Mouse (Mus musculus): ENCODE measurements around the gene Zfp334. TPM values are rescaled to one million over a fixed set of nuclear protein-coding genes. Genes with fewer than 3 reads are reported as not detected.

The Zfp334 gene
- polyA plus RNA-seq, 1 experiment: not detected

GRCm38 (mm10) chr2:165327386-165327785, 60.7 kb downstream of the Zfp334 start:
- no peaks in the 10 kb centered on the region for H3K9me3 ChIP-seq
- peaks cover 21% of the 10 kb centered on the region for H3K36me3 ChIP-seq (replicated peaks; ENCODE audit: low read length)
- peak overlapping the region; percentile 99 for H3K4me3 ChIP-seq (replicated peaks)
- no peaks in the 10 kb centered on the region for H3K27me3 ChIP-seq (replicated peaks)
- TF ChIP-seq GATA1 (IDR thresholded peaks at IDR 0.05; ENCODE audit: borderline replicate concordance, low read length) (no peak), FLI1 (IDR thresholded peaks at IDR 0.05; ENCODE audit: low read length) (no peak)
- peaks cover 79% of the 10 kb centered on the region for H3K4me1 ChIP-seq

GRCm38 (mm10) chr2:165326304-165327190, 61.5 kb downstream of the Zfp334 start, which contains the start of gene Elmo2:
Gene Elmo2, minus strand, starts transcription at chr2:165326479.
- peaks cover 27% of the 10 kb centered on the region for H3K36me3 ChIP-seq (replicated peaks; ENCODE audit: low read length)
- H3K27me3 ChIP-seq (replicated peaks): no peaks in the 10 kb centered on the region
- H3K9me3 ChIP-seq: no peaks in the 10 kb centered on the region
- H3K4me1 ChIP-seq: peaks cover 82% of the 10 kb centered on the region
- H3K4me3 ChIP-seq (replicated peaks): peak within 1 kb of the TSS; percentile 99
- TF ChIP-seq FLI1 (IDR thresholded peaks at IDR 0.05; ENCODE audit: low read length): no peak
- no peak for TF ChIP-seq GATA1 (IDR thresholded peaks at IDR 0.05; ENCODE audit: borderline replicate concordance, low read length)

GRCm38 (mm10) chr2:165325521-165326303, 62.3 kb downstream of the Zfp334 start:
- Histone ChIP-seq H3K27me3 (replicated peaks) (no peaks in the 10 kb centered on the region), H3K4me3 (replicated peaks) (peak overlapping the region; percentile 99), H3K4me1 (peaks cover 90% of the 10 kb centered on the region), H3K36me3 (replicated peaks; ENCODE audit: low read length) (peaks cover 27% of the 10 kb centered on the region), H3K9me3 (no peaks in the 10 kb centered on the region)
- no peak for TF ChIP-seq GATA1 (IDR thresholded peaks at IDR 0.05; ENCODE audit: borderline replicate concordance, low read length)
- TF ChIP-seq FLI1 (IDR thresholded peaks at IDR 0.05; ENCODE audit: low read length): no peak

Other genes with a start within 250 kb of the Zfp334 start
- gene Cdh22, start 153.4 kb downstream of the Zfp334 start, polyA plus RNA-seq (2012; ENCODE audit: insufficient read depth, low replicate concordance): 0.23 TPM in 1 of 2 replicates, not detected in the other
- 55.8 and 62.9 TPM in 2 replicates for gene Slc35c2, start 100.4 kb downstream of the Zfp334 start, polyA plus RNA-seq (2012; ENCODE audit: insufficient read depth, low replicate concordance)
- gene Elmo2, start 61.8 kb downstream of the Zfp334 start, polyA plus RNA-seq (2012; ENCODE audit: insufficient read depth, low replicate concordance): 15.3 and 16.3 TPM in 2 replicates
- gene Zfp663, start 19.5 kb downstream of the Zfp334 start, polyA plus RNA-seq (2012; ENCODE audit: insufficient read depth, low replicate concordance): not detected in 2 replicates
- 2.1 TPM in 1 of 2 replicates, not detected in the other for gene Ocstamp, start 12.1 kb upstream of the Zfp334 start, polyA plus RNA-seq (2012; ENCODE audit: insufficient read depth, low replicate concordance)
- gene Slc13a3, start 85.0 kb upstream of the Zfp334 start, polyA plus RNA-seq (2012; ENCODE audit: insufficient read depth, low replicate concordance): not detected in 2 replicates
- 17.6 and 36.2 TPM in 2 replicates for gene Trp53rka, start 105.1 kb upstream of the Zfp334 start, polyA plus RNA-seq (2012; ENCODE audit: insufficient read depth, low replicate concordance)
- not detected in 2 replicates for gene Slc2a10, start 115.5 kb upstream of the Zfp334 start, polyA plus RNA-seq (2012; ENCODE audit: insufficient read depth, low replicate concordance)
- 16.3 and 25.6 TPM in 2 replicates for gene Eya2, start 206.8 kb upstream of the Zfp334 start, polyA plus RNA-seq (2012; ENCODE audit: insufficient read depth, low replicate concordance)

All from megakaryocyte, embryonic 14.5 days (primary cell).